Comparison of ENCODE assay signal across 8 mouse cellular contexts in genomic region chr15:82206365-82207104, GRCm38 (mm10). TPM values are rescaled to one million over a fixed set of nuclear protein-coding genes. Genes with fewer than 3 reads are reported as not detected.
DNase-seq lines count a peak whose midpoint lies in the region; ATAC-seq lines count a peak whose summit lies in the region.

No protein-coding gene starts in this region.

- H3K4me1 ChIP-seq in embryonic facial prominence, embryonic 11.5 days (ENCODE audit: control insufficient read depth, insufficient read depth, low read length) = no peaks in the 10 kb centered on the region; the same call in 1 of the 2 replicates
- peaks cover 43% of the 10 kb centered on the region for H3K4me1 ChIP-seq in embryonic facial prominence, embryonic 10.5 days
- H3K4me1 ChIP-seq in forebrain, embryonic 13.5 days = peaks cover 34% of the 10 kb centered on the region
- H3K4me1 ChIP-seq in liver, embryonic 16.5 days (ENCODE audit: control insufficient read depth, low read depth, low read length) = peaks cover 6% of the 10 kb centered on the region

- no peak overlapping the region for H3K27ac ChIP-seq in embryonic facial prominence, embryonic 11.5 days (replicated peaks; ENCODE audit: low read depth, low read length)
- H3K27ac ChIP-seq in embryonic facial prominence, embryonic 10.5 days (replicated peaks) = no peak overlapping the region
- no peak overlapping the region for H3K27ac ChIP-seq in forebrain, embryonic 13.5 days
- H3K27ac ChIP-seq in liver, embryonic 16.5 days (ENCODE audit: low read length) = no peak overlapping the region

- DNase-seq in embryonic facial prominence, embryonic 11.5 days (ENCODE audit: low spot score) = no peak
- DNase-seq in embryonic facial prominence, embryonic 10.5 days (ENCODE audit: low spot score) = no peak
- peak; percentile 77 for DNase-seq in adrenal gland, postnatal 14 days
- peak; percentile 86 to 90 for DNase-seq in heart, postnatal 14 days
- DNase-seq in retina, embryonic 14.5 days (ENCODE audit: low spot score) = peak; percentile 46
- no peak for DNase-seq in thymus, postnatal 4 days

- H3K9me3 ChIP-seq in embryonic facial prominence, embryonic 11.5 days (replicated peaks; ENCODE audit: control insufficient read depth, low read length) = no peaks in the 10 kb centered on the region
- no peaks in the 10 kb centered on the region for H3K9me3 ChIP-seq in embryonic facial prominence, embryonic 10.5 days
- H3K9me3 ChIP-seq in forebrain, embryonic 13.5 days (replicated peaks) = no peaks in the 10 kb centered on the region
- no peaks in the 10 kb centered on the region for H3K9me3 ChIP-seq in liver, embryonic 16.5 days (replicated peaks; ENCODE audit: control insufficient read depth, low read length)

- peaks cover 56% of the 10 kb centered on the region for H3K27me3 ChIP-seq in embryonic facial prominence, embryonic 11.5 days (ENCODE audit: control insufficient read depth, insufficient read depth, low read length)
- peaks cover 71% of the 10 kb centered on the region for H3K27me3 ChIP-seq in embryonic facial prominence, embryonic 10.5 days (replicated peaks; ENCODE audit: low read depth, poor library complexity, severe bottlenecking)
- H3K27me3 ChIP-seq in forebrain, embryonic 13.5 days = peaks cover 67% of the 10 kb centered on the region
- peaks cover 39% of the 10 kb centered on the region for H3K27me3 ChIP-seq in liver, embryonic 16.5 days (ENCODE audit: control insufficient read depth, insufficient read depth, low read depth, low read length)

- ATAC-seq in embryonic facial prominence, embryonic 11.5 days (replicated peaks; ENCODE audit: insufficient number of reproducible peaks, low FRiP score, low TSS enrichment, low read depth) = peak; percentile 49; the same call in 1 of the 2 replicates
- ATAC-seq in forebrain, embryonic 13.5 days = peak; percentile 81
- 0 out of 2 replicates have a peak, but pooled peaks have one; percentile 12 for ATAC-seq in liver, embryonic 16.5 days (ENCODE audit: low read depth)

- H3K9ac ChIP-seq in embryonic facial prominence, embryonic 11.5 days (replicated peaks; ENCODE audit: low read length) = no peak overlapping the region
- no peak overlapping the region for H3K9ac ChIP-seq in forebrain, embryonic 13.5 days
- no peak overlapping the region for H3K9ac ChIP-seq in liver, embryonic 16.5 days (ENCODE audit: low read depth, low read length)

- WGBS in embryonic facial prominence, embryonic 11.5 days = 54% methylated on average over 9 of the region's 9 CpGs
- WGBS in embryonic facial prominence, embryonic 10.5 days = 58% methylated on average over 9 of the region's 9 CpGs
- WGBS in forebrain, embryonic 13.5 days = 54% methylated on average over 9 of the region's 9 CpGs
- WGBS in liver, embryonic 16.5 days (ENCODE audit: insufficient replicate concordance) = 70% methylated on average over 9 of the region's 9 CpGs

- no peak overlapping the region for H3K4me3 ChIP-seq in embryonic facial prominence, embryonic 11.5 days (ENCODE audit: low read depth, low read length)
- no peak overlapping the region for H3K4me3 ChIP-seq in embryonic facial prominence, embryonic 10.5 days
- H3K4me3 ChIP-seq in forebrain, embryonic 13.5 days = no peak overlapping the region
- no peak overlapping the region for H3K4me3 ChIP-seq in liver, embryonic 16.5 days (ENCODE audit: low read depth, low read length)

- no peak overlapping the region for H3K4me2 ChIP-seq in embryonic facial prominence, embryonic 11.5 days (ENCODE audit: low read depth, low read length)
- H3K4me2 ChIP-seq in forebrain, embryonic 13.5 days = no peak overlapping the region
- H3K4me2 ChIP-seq in liver, embryonic 16.5 days (ENCODE audit: low read depth, low read length) = no peak overlapping the region

- intact Hi-C loops in heart, postnatal 14 days (cut with DNase I) = no loop called here

- peaks cover 10% of the 10 kb centered on the region for H3K36me3 ChIP-seq in embryonic facial prominence, embryonic 11.5 days (replicated peaks; ENCODE audit: control insufficient read depth, insufficient read depth, low read depth, low read length)
- peaks cover 58% of the 10 kb centered on the region for H3K36me3 ChIP-seq in embryonic facial prominence, embryonic 10.5 days (replicated peaks)
- peaks cover 53% of the 10 kb centered on the region for H3K36me3 ChIP-seq in forebrain, embryonic 13.5 days (ENCODE audit: poor library complexity, severe bottlenecking)
- peaks cover 19% of the 10 kb centered on the region for H3K36me3 ChIP-seq in liver, embryonic 16.5 days (ENCODE audit: control insufficient read depth, insufficient read depth)

RNA-seq across cellular contexts. Expression of gene Shisa8, which starts 6.1 kb away (rescaled TPM):
- 0.18 and 0.26 TPM in 2 replicates for polyA plus RNA-seq in embryonic facial prominence, embryonic 11.5 days (2014; fragmentation: Nextera tagmentation; extraction: Ambion mirVana)
- polyA plus RNA-seq in embryonic facial prominence, embryonic 10.5 days (2016; fragmentation: Nextera tagmentation; extraction: Ambion mirVana) = 0.35 and 0.38 TPM in 2 replicates
- total RNA-seq in adrenal gland, postnatal 14 days (2021) = 0.44 and 1.1 TPM in 2 replicates
- polyA plus RNA-seq in forebrain, embryonic 13.5 days (2015; fragmentation: Nextera tagmentation; extraction: Ambion mirVana) = 0.74 and 0.77 TPM in 2 replicates
- under 1 TPM; 0.14 to 0.34 TPM for total RNA-seq in heart, postnatal 14 days (2021)
- polyA plus RNA-seq in liver, embryonic 16.5 days (2015; fragmentation: Nextera tagmentation; extraction: Ambion mirVana) = 0.11 TPM in 2 replicates

RNA-seq across cellular contexts. Expression of gene Tnfrsf13c, which starts 17.6 kb away (rescaled TPM):
- polyA plus RNA-seq in embryonic facial prominence, embryonic 11.5 days (2014; fragmentation: Nextera tagmentation; extraction: Ambion mirVana) = 0.42 TPM in 1 of 2 replicates, not detected in the other
- 0.10 and 0.75 TPM in 2 replicates for polyA plus RNA-seq in embryonic facial prominence, embryonic 10.5 days (2016; fragmentation: Nextera tagmentation; extraction: Ambion mirVana)
- total RNA-seq in adrenal gland, postnatal 14 days (2021) = 1.0 and 6.8 TPM in 2 replicates
- 0.15 and 0.22 TPM in 2 replicates for polyA plus RNA-seq in forebrain, embryonic 13.5 days (2015; fragmentation: Nextera tagmentation; extraction: Ambion mirVana)
- total RNA-seq in heart, postnatal 14 days (2021) = under 1 TPM; 0.24 TPM
- polyA plus RNA-seq in liver, embryonic 16.5 days (2015; fragmentation: Nextera tagmentation; extraction: Ambion mirVana) = 0.40 and 0.93 TPM in 2 replicates

RNA-seq across cellular contexts. Expression of gene Cenpm, which starts 38.0 kb away (rescaled TPM):
- 86.4 and 92.5 TPM in 2 replicates for polyA plus RNA-seq in embryonic facial prominence, embryonic 11.5 days (2014; fragmentation: Nextera tagmentation; extraction: Ambion mirVana)
- polyA plus RNA-seq in embryonic facial prominence, embryonic 10.5 days (2016; fragmentation: Nextera tagmentation; extraction: Ambion mirVana) = 81.5 and 82.5 TPM in 2 replicates
- total RNA-seq in adrenal gland, postnatal 14 days (2021) = 10.9 and 12.2 TPM in 2 replicates
- 71.5 and 76.5 TPM in 2 replicates for polyA plus RNA-seq in forebrain, embryonic 13.5 days (2015; fragmentation: Nextera tagmentation; extraction: Ambion mirVana)
- 1 to 10 TPM; 1.9 to 3.2 TPM for total RNA-seq in heart, postnatal 14 days (2021)
- polyA plus RNA-seq in liver, embryonic 16.5 days (2015; fragmentation: Nextera tagmentation; extraction: Ambion mirVana) = 27.1 and 31.0 TPM in 2 replicates

RNA-seq across cellular contexts. Expression of gene 1500009C09Rik, which starts 45.7 kb away (rescaled TPM):
- polyA plus RNA-seq in embryonic facial prominence, embryonic 11.5 days (2014; fragmentation: Nextera tagmentation; extraction: Ambion mirVana) = 0.35 and 0.45 TPM in 2 replicates
- polyA plus RNA-seq in embryonic facial prominence, embryonic 10.5 days (2016; fragmentation: Nextera tagmentation; extraction: Ambion mirVana) = not detected in 2 replicates
- total RNA-seq in adrenal gland, postnatal 14 days (2021) = 0.49 and 0.74 TPM in 2 replicates
- 7.7 and 7.8 TPM in 2 replicates for polyA plus RNA-seq in forebrain, embryonic 13.5 days (2015; fragmentation: Nextera tagmentation; extraction: Ambion mirVana)
- total RNA-seq in heart, postnatal 14 days (2021) = not detected
- not detected in 2 replicates for polyA plus RNA-seq in liver, embryonic 16.5 days (2015; fragmentation: Nextera tagmentation; extraction: Ambion mirVana)

RNA-seq across cellular contexts. Expression of gene Srebf2, which starts 59.6 kb away (rescaled TPM):
- 105 and 109 TPM in 2 replicates for polyA plus RNA-seq in embryonic facial prominence, embryonic 11.5 days (2014; fragmentation: Nextera tagmentation; extraction: Ambion mirVana)
- polyA plus RNA-seq in embryonic facial prominence, embryonic 10.5 days (2016; fragmentation: Nextera tagmentation; extraction: Ambion mirVana) = 172 and 192 TPM in 2 replicates
- 46.9 and 49.2 TPM in 2 replicates for total RNA-seq in adrenal gland, postnatal 14 days (2021)
- polyA plus RNA-seq in forebrain, embryonic 13.5 days (2015; fragmentation: Nextera tagmentation; extraction: Ambion mirVana) = 200 and 218 TPM in 2 replicates
- total RNA-seq in heart, postnatal 14 days (2021) = 10 to 100 TPM; 18.7 to 22.6 TPM
- polyA plus RNA-seq in liver, embryonic 16.5 days (2015; fragmentation: Nextera tagmentation; extraction: Ambion mirVana) = 51.9 and 53.2 TPM in 2 replicates

Comparison
In these comparisons a context has a peak if more than half of its experiments do, and no peak if none do; other contexts are left out.
1. ATAC-seq: peak in every context shown above with its lines; median percentile 81 in forebrain, embryonic 13.5 days; 49 in embryonic facial prominence, embryonic 11.5 days; 12 in liver, embryonic 16.5 days.
2. DNase-seq: peak in adrenal gland, postnatal 14 days (single experiment), heart, postnatal 14 days (2 of 2) and retina, embryonic 14.5 days (single experiment); none in embryonic facial prominence, embryonic 11.5 days (single experiment), embryonic facial prominence, embryonic 10.5 days (single experiment) and thymus, postnatal 4 days (single experiment).